Mouse (Mus musculus) liver, adult 2 months (tissue): ENCODE results near the gene Rps9. TPM values are rescaled to one million over a fixed set of nuclear protein-coding genes. Genes with fewer than 3 reads are reported as not detected.
"Not testable (repeated sequence)": the region's sequence is repeated elsewhere in the genome, so short reads cannot be mapped to it uniquely, and the experiment has no call there.

Experiments
- DNase-seq: peaks from one replicate; pipeline ENCODE4 v3.0.0-alpha.2; 2011; ENCODE audit warnings: low read depth, low spot score; ENCODE audit errors: extremely low read depth
- H3K27ac ChIP-seq: fragments of 200-500 bp; replicated peaks from 2 replicates; pipeline ENCODE4 v1.5.1; 2012; ENCODE audit warnings: low read depth, mild to moderate bottlenecking, control low read depth, inconsistent platforms, low read length; ENCODE audit not compliant: insufficient read depth
- H3K27me3 ChIP-seq: fragments of 200-500 bp; 2 replicates; pipeline ENCODE4 v1.6.1; 2012; ENCODE audit warnings: mild to moderate bottlenecking, moderate library complexity, low read length, inconsistent platforms; ENCODE audit not compliant: control insufficient read depth, insufficient read depth
- H3K36me3 ChIP-seq: fragments of 200-500 bp; 2 replicates; pipeline ENCODE4 v1.6.1; 2012; ENCODE audit warnings: low read length, inconsistent platforms; ENCODE audit not compliant: control insufficient read depth, insufficient read depth
- H3K4me1 ChIP-seq: fragments of 200-500 bp; 2 replicates; pipeline ENCODE4 v1.6.1; 2011; ENCODE audit warnings: low read length; ENCODE audit not compliant: control insufficient read depth, insufficient read depth
- H3K4me3 ChIP-seq: fragments of 200-500 bp; 2 replicates; pipeline ENCODE4 v1.5.1; 2011; ENCODE audit warnings: low read depth, mild to moderate bottlenecking, control low read depth, low read length, moderate library complexity; ENCODE audit not compliant: insufficient read depth
- H3K79me2 ChIP-seq: fragments of 200-500 bp; 2 replicates; pipeline ENCODE4 v1.6.1; 2012; ENCODE audit warnings: inconsistent platforms, mild to moderate bottlenecking, low read length, moderate library complexity; ENCODE audit not compliant: control insufficient read depth, insufficient read depth
- H3K9ac ChIP-seq: fragments of 200-500 bp; 2 replicates; pipeline ENCODE4 v1.6.1; 2012; ENCODE audit warnings: low read depth, mild to moderate bottlenecking, control low read depth, inconsistent platforms, low read length
- CTCF ChIP-seq: fragments of 200-500 bp; IDR thresholded peaks from 2 replicates; pipeline ENCODE4 v1.5.1; 2011; ENCODE audit warnings: low read depth, low read length, control low read depth
- POLR2A ChIP-seq: fragments of 200-500 bp; IDR thresholded peaks from 2 replicates; pipeline ENCODE4 v1.6.1; 2011; ENCODE audit warnings: low read length, control low read depth; ENCODE audit not compliant: insufficient read depth; ENCODE audit errors: extremely low read depth
- WGBS: fragments of 180-500 bp; shearing (Covaris S2); methylation state at CpG from one replicate; pipeline ENCODE4 v1.1.7; 2018; 5-methylcytosine and 5-hydroxymethylcytosine counted together
- polyA plus RNA-seq: library from polyadenylated mRNA; depleted of rRNA; stranded (reverse); fragments of >200 nt; gene quantifications from 2 replicates; pipeline ENCODE4 v1.2.3, GENCODE M21; 2012
- total RNA-seq: library from RNA; depleted of rRNA; stranded (reverse); fragments of >200 nt; gene quantifications from 2 replicates; pipeline ENCODE4 v1.2.3, GENCODE M21; 2014

The Rps9 gene
- total and polyA plus RNA-seq, 2 experiments = 433 to 1,244 TPM

GRCm38 (mm10) chr7:3704475-3704874 lies 682 bp downstream of the Rps9 start:
- Histone ChIP-seq H3K36me3 (peaks cover 25% of the 10 kb centered on the region), H3K9ac (peak overlapping the region; percentile 75), H3K4me1 (peaks cover 2% of the 10 kb centered on the region; the same call in 1 of the 2 replicates), H3K79me2 (no peaks in the 10 kb centered on the region; the same call in 1 of the 2 replicates), H3K27ac (peak overlapping the region; percentile 68), H3K4me3 (peak overlapping the region; percentile 62), H3K27me3 (no peaks in the 10 kb centered on the region)
- WGBS = under 1% methylated on average over 20 of the region's 20 CpGs
- DNase-seq = peak; percentile 73
- no peak for TF ChIP-seq POLR2A
- no peak for TF ChIP-seq CTCF

- not testable (repeated sequence) for H3K27me3 ChIP-seq, H3K79me2 ChIP-seq, H3K4me1 ChIP-seq, H3K27ac ChIP-seq, H3K9ac ChIP-seq, H3K4me3 ChIP-seq, DNase-seq
- WGBS = 51% methylated on average over 7 of the region's 7 CpGs
- peaks cover 25% of the 10 kb centered on the region for H3K36me3 ChIP-seq
Measured at GRCm38 (mm10) chr7:3705461-3705860, 1.7 kb downstream of the Rps9 start.

GRCm38 (mm10) chr7:3705911-3706310 lies 2.1 kb downstream of the Rps9 start:
- no peak for DNase-seq
- Histone ChIP-seq H3K4me1 (peaks cover 2% of the 10 kb centered on the region; the same call in 1 of the 2 replicates), H3K79me2 (no peaks in the 10 kb centered on the region; the same call in 1 of the 2 replicates), H3K4me3 (no peak overlapping the region), H3K27ac (no peak overlapping the region), H3K9ac (peak overlapping the region; percentile 42; the same call in 1 of the 2 replicates), H3K36me3 (peaks cover 24% of the 10 kb centered on the region), H3K27me3 (no peaks in the 10 kb centered on the region)
- 36% methylated on average over 6 of the region's 6 CpGs for WGBS
- TF ChIP-seq CTCF (no peak), POLR2A (no peak)

- WGBS = 70% methylated on average over 11 of the region's 11 CpGs
- DNase-seq = no peak
- no peak for TF ChIP-seq CTCF
- no peak overlapping the region for H3K27ac ChIP-seq
- no peaks in the 10 kb centered on the region for H3K27me3 ChIP-seq
- H3K79me2 ChIP-seq = no peaks in the 10 kb centered on the region; the same call in 1 of the 2 replicates
- H3K4me1 ChIP-seq = peaks cover 2% of the 10 kb centered on the region; the same call in 1 of the 2 replicates
- no peak overlapping the region for H3K9ac ChIP-seq
- peaks cover 23% of the 10 kb centered on the region for H3K36me3 ChIP-seq
- no peak overlapping the region for H3K4me3 ChIP-seq
Measured at GRCm38 (mm10) chr7:3706343-3706934, 2.6 kb downstream of the Rps9 start.

GRCm38 (mm10) chr7:3707027-3707426 lies 3.2 kb downstream of the Rps9 start:
- H3K79me2 ChIP-seq = no peaks in the 10 kb centered on the region; the same call in 1 of the 2 replicates
- peaks cover 2% of the 10 kb centered on the region; the same call in 1 of the 2 replicates for H3K4me1 ChIP-seq
- no peak overlapping the region for H3K4me3 ChIP-seq
- 73% methylated on average over 4 of the region's 4 CpGs for WGBS
- TF ChIP-seq CTCF = no peak
- TF ChIP-seq POLR2A = no peak
- H3K36me3 ChIP-seq = peaks cover 23% of the 10 kb centered on the region
- H3K9ac ChIP-seq = no peak overlapping the region
- H3K27ac ChIP-seq = no peak overlapping the region
- peak; percentile 59 for DNase-seq
- H3K27me3 ChIP-seq = no peaks in the 10 kb centered on the region

- no peak for DNase-seq
- H3K9ac ChIP-seq = no peak overlapping the region
- WGBS = 79% methylated on average over 7 of the region's 7 CpGs
- no peaks in the 10 kb centered on the region for H3K27me3 ChIP-seq
- H3K27ac ChIP-seq = no peak overlapping the region
- peaks cover 23% of the 10 kb centered on the region for H3K36me3 ChIP-seq
- H3K4me3 ChIP-seq = no peak overlapping the region
- peaks cover 2% of the 10 kb centered on the region; the same call in 1 of the 2 replicates for H3K4me1 ChIP-seq
- H3K79me2 ChIP-seq = no peaks in the 10 kb centered on the region; the same call in 1 of the 2 replicates
- TF ChIP-seq POLR2A (no peak), CTCF (no peak)
Measured at GRCm38 (mm10) chr7:3707568-3708413, 4.0 kb downstream of the Rps9 start.

- H3K27ac ChIP-seq, H3K9ac ChIP-seq: not testable (repeated sequence)
- 62% methylated on average over 5 of the region's 5 CpGs for WGBS
Measured at GRCm38 (mm10) chr7:3708447-3708980, 4.7 kb downstream of the Rps9 start.

More at GRCm38 (mm10) chr7:3708447-3708980, 4.7 kb downstream of the Rps9 start:
- peaks cover 23% of the 10 kb centered on the region for H3K36me3 ChIP-seq
- H3K4me3 ChIP-seq, H3K4me1 ChIP-seq, H3K79me2 ChIP-seq, DNase-seq, H3K27me3 ChIP-seq: not testable (repeated sequence)
